Mouse (Mus musculus) myocyte (in vitro differentiated cells): ENCODE results near the gene Fam118a.

Experiments
- MAX ChIP-seq: IDR thresholded peaks from one replicate; pipeline ENCODE4 v1.6.1; 2011; ENCODE audit warnings: low read depth, mild to moderate bottlenecking, control low read depth
- REST ChIP-seq: IDR thresholded peaks from one replicate; pipeline ENCODE4 v1.6.1; 2011; ENCODE audit warnings: mild to moderate bottlenecking, control low read depth, moderate library complexity; ENCODE audit not compliant: insufficient read depth, insufficient read length
- USF1 ChIP-seq: IDR thresholded peaks from one replicate; pipeline ENCODE4 v1.6.1; 2011; ENCODE audit warnings: low read depth, mild to moderate bottlenecking, control low read depth, moderate library complexity

DNA sequence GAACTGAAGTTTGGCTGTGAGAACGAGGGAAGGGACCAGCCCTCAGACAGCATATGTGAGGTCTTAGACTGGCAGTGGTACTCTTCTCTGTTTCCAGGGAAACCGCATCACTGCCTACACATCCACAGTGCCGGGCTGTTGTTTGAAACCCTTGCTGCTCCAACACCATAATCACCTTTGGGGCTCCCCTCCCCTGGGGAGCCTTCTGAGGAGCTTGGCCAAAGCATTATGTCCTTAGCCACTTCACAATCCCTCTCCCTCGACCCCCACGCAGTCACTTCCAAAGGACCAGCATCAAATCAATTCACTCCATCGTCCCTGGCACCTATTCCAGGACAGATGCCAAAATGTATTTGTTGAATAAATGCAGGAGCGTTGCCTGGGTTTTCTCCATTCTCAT, 39.0 kb upstream of the Fam118a start:
- TF ChIP-seq MAX (no peak), REST (no peak), USF1 (no peak)
